Comparison of ENCODE assay signal across 11 mouse cellular contexts in genomic region chr4:139205842-139206241, GRCm38 (mm10). TPM values are rescaled to one million over a fixed set of nuclear protein-coding genes. Genes with fewer than 3 reads are reported as not detected.
DNase-seq lines count a peak whose midpoint lies in the region; ATAC-seq and TF ChIP-seq lines count a peak whose summit lies in the region.
"Had no signal": no experiment of that assay in that cellular context is flagged by ENCODE, and none has a peak within 500 bp of the region (broad histone marks: within the 10 kb centered on the region; RNA-seq: fewer than 3 reads in every experiment).

No protein-coding gene starts in this region.

- peak; percentile 32 to 42 for DNase-seq in cerebellum, postnatal 10 days
- DNase-seq in cerebellum, adult 11 months = no peak
- peak; percentile 66 for DNase-seq in lung, embryonic 14.5 days
- DNase-seq in lung, postnatal 25 days (ENCODE audit: low spot score) = no peak
- no peak for DNase-seq in yolk sac, embryonic 10.5 days (ENCODE audit: low spot score)
- DNase-seq in midbrain, embryonic 10.5 days (ENCODE audit: low spot score) = no peak
- DNase-seq: midbrain, embryonic 14.5 days; right cerebral cortex, postnatal 25 days had no signal

- H3K36me3 ChIP-seq in lung, embryonic 14.5 days (ENCODE audit: insufficient read depth) = peaks cover 13% of the 10 kb centered on the region; the same call in 1 of the 2 replicates
- H3K36me3 ChIP-seq in midbrain, embryonic 10.5 days = peaks cover 24% of the 10 kb centered on the region
- H3K36me3 ChIP-seq: heart, embryonic 15.5 days had no signal

- 35% methylated on average over 5 of the region's 5 CpGs for WGBS in lung, embryonic 14.5 days
- 64% methylated on average over 5 of the region's 5 CpGs for WGBS in midbrain, embryonic 10.5 days

- no peaks in the 10 kb centered on the region for H3K9me3 ChIP-seq in lung, embryonic 14.5 days (ENCODE audit: low read depth, low read length)
- H3K9me3 ChIP-seq in midbrain, embryonic 10.5 days (replicated peaks) = no peaks in the 10 kb centered on the region
- H3K9me3 ChIP-seq: heart, embryonic 15.5 days had no signal

- H3K4me3 ChIP-seq in lung, embryonic 14.5 days (ENCODE audit: low read depth, low read length) = no peak overlapping the region
- no peak overlapping the region for H3K4me3 ChIP-seq in midbrain, embryonic 10.5 days
- H3K4me3 ChIP-seq: heart, embryonic 15.5 days had no signal

- peak; percentile 48; the same call in 1 of the 2 replicates for ATAC-seq in lung, embryonic 14.5 days (ENCODE audit: insufficient read depth)
- ATAC-seq in granulocyte monocyte progenitor cell, adult 5-6 weeks (replicated peaks; ENCODE audit: poor library complexity, severe bottlenecking) = peak; percentile 25; the same call in 1 of the 2 replicates
- ATAC-seq in neutrophil, adult 5-6 weeks (ENCODE audit: extremely low read depth, insufficient number of reproducible peaks, low FRiP score, poor library complexity, severe bottlenecking) = peak; percentile 24; the same call in 1 of the 2 replicates

- TF ChIP-seq CTCF in lung, embryonic 14.5 days (IDR thresholded peaks at IDR 0.05; ENCODE audit: low read depth) = peak; percentile 68

- H3K27me3 ChIP-seq in lung, embryonic 14.5 days (ENCODE audit: insufficient read depth, low read length) = no peaks in the 10 kb centered on the region
- H3K27me3 ChIP-seq in midbrain, embryonic 10.5 days (ENCODE audit: low read depth, poor library complexity, severe bottlenecking) = no peaks in the 10 kb centered on the region
- H3K27me3 ChIP-seq: heart, embryonic 15.5 days had no signal

- H3K4me2 ChIP-seq in lung, embryonic 14.5 days = no peak overlapping the region
- H3K4me2 ChIP-seq: heart, embryonic 15.5 days had no signal

- H3K9ac ChIP-seq in lung, embryonic 14.5 days = no peak overlapping the region
- H3K9ac ChIP-seq: heart, embryonic 15.5 days had no signal

- no peak overlapping the region for H3K27ac ChIP-seq in lung, embryonic 14.5 days (ENCODE audit: low read depth)
- no peak overlapping the region for H3K27ac ChIP-seq in midbrain, embryonic 10.5 days (replicated peaks)

- H3K4me1 ChIP-seq in lung, embryonic 14.5 days (ENCODE audit: insufficient read depth) = peaks cover 21% of the 10 kb centered on the region; the same call in 1 of the 2 replicates
- peaks cover 14% of the 10 kb centered on the region for H3K4me1 ChIP-seq in midbrain, embryonic 10.5 days

RNA-seq across cellular contexts. Expression of gene Capzb, which starts 13.1 kb away (rescaled TPM):
- 332 and 336 TPM in 2 replicates for polyA plus RNA-seq in lung, embryonic 14.5 days (2014; fragmentation: Nextera tagmentation; extraction: Ambion mirVana)
- total RNA-seq in granulocyte monocyte progenitor cell, adult 5-6 weeks (2014; fragmentation: Nextera tagmentation) = 374 and 389 TPM in 2 replicates
- total RNA-seq in granulocyte monocyte progenitor cell, adult 5-6 weeks (2017) = 129 and 155 TPM in 2 replicates
- total RNA-seq in neutrophil, adult 5-6 weeks (2017) = 169 and 180 TPM in 2 replicates
- polyA plus RNA-seq in midbrain, embryonic 10.5 days (2016; fragmentation: Nextera tagmentation; extraction: Ambion mirVana) = 330 and 349 TPM in 2 replicates

Comparison
In these comparisons a context has a peak if more than half of its experiments do, and no peak if none do; other contexts are left out.
1. DNase-seq: peak in cerebellum, postnatal 10 days (2 of 2) and lung, embryonic 14.5 days (single experiment); none in cerebellum, adult 11 months (single experiment), lung, postnatal 25 days (single experiment), yolk sac, embryonic 10.5 days (single experiment) and midbrain, embryonic 10.5 days (single experiment).
2. Peak in every context shown above with its lines, with median percentiles within 50 percentile points of each other: ATAC-seq.